Mouse (Mus musculus) frontal cortex, postnatal 25 days (tissue): ENCODE results near the gene Trrap.
"Not testable (repeated sequence)": the region's sequence is repeated elsewhere in the genome, so short reads cannot be mapped to it uniquely, and the experiment has no call there.

Source experiments
- DNase-seq, 2 experiments: peaks; one replicate each; pipeline ENCODE4 v3.0.0; 2022; ENCODE audit warnings: low spot score in 2 of 2

The Trrap gene

DNA sequence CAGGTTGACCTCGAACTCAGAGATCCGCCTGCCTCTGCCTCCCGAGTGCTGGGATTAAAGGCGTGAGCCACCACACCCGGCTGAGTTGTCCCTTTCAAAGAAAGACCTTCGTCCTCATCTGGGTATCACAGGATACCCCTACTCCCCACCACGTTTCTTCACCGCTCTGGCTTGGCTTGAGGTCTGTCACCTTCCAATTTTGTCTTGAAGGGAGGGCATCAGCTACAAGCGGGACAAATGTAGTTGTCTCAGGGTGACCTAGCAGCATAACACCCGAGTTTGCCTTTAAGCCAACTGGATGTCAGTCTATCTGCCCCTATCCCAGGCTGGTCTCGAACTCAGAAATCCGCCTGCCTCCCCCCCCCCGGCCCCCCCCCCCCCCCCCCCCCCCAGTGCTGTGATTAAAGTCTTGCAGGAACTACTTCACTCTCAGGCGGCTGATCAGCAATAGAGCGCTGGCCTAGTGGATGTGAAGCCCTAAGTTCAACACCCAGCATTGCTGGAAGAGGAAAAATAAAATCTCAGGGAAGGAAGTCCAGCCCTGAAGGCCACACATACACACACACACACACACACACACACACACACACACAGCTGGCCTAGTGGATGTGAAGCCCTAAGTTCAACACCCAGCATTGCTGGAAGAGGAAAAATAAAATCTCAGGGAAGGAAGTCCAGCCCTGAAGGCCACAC lies at the start of gene Trrap:
Trrap (plus strand) TSS at position 627 of the 693 bp plus-strand sequence.
- not testable (repeated sequence) for DNase-seq

DNA sequence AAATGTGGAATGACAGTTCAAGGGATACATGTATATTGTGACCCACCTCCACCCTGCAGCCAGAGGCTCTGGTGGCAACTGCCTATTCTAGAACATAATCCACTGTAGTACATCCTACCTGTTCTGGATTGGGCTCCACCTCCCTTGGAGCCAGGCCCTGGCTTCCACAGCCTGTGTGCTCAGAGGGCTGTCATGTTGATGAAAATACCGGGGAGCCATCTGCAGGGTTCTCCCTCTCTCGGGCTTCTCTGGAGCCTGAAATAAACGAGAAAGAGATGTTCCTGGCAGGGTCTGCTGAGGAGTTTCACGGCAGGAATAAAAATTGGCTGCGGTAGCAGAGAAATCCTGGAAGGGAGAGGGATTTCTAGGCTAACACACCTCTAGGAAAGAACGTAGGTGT lies 47.8 kb upstream of the Trrap start:
- DNase-seq, result peak; percentile 26 to 35

DNA sequence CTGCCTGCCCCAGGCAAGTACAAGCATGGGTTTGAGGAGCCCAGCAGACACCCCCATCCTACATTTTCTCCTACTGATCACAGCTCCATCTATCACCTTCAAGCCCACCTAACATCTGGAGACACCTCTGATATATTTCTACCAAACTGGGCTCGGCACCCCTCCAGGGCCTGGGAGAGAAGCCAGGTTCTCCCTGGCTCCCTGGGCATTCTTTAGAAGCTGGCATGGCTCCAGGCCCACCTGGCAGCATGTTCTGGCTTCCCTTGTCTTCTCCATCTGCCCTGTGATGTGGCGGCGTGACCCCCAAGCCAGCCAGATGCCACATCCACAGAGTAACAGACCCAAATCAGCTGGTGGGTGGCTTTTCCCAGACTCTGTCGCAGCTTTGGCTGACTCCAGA lies 47.3 kb upstream of the Trrap start:
- peak; percentile 32 to 36 for DNase-seq

GRCm38 (mm10) chr5:144724926-144725325 lies 42.6 kb upstream of the Trrap start:
- no peak for DNase-seq

DNA sequence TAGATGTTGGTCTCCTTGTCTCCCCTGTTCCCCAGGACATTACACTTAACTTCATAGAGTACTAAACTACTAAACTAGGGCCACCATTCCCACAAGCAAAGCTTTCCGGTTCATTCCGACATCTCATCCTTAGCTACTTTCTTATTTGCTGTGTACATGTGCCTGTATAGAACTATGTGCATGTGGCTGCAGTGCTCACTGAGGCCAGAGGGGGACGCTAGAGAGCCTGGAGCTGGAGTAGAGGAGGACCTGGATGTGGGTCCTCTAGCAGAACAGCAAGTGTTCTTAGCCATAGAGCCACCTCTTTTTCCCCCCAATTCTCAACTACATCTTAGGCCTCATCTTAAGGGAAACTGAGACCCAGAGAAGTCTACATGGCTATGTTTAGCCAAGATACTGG lies 42.0 kb upstream of the Trrap start:
- no peak for DNase-seq

- DNase-seq, result peak; percentile 74 to 84
Measured at GRCm38 (mm10) chr5:144727119-144727518, 40.4 kb upstream of the Trrap start.

DNA sequence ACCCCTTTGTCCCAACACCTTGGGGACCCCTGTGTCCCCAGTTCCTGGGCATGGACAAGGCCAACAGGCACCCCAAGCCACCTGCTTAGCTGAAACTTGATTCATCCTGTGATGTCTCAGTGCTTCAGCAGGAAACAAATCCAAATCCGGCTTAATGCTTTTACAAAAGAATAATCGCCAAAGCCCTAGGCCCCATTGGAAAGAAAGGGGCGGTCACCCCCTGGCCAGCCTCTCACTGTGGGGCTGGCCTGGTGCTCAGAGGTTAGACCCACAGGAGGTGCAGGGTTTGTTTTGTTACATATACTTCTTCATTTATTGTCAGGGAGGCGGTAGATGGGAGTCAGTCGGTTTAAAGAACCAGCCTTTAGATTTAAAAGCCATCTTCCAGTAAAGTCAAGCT lies 39.3 kb upstream of the Trrap start:
- DNase-seq, result no peak

DNA sequence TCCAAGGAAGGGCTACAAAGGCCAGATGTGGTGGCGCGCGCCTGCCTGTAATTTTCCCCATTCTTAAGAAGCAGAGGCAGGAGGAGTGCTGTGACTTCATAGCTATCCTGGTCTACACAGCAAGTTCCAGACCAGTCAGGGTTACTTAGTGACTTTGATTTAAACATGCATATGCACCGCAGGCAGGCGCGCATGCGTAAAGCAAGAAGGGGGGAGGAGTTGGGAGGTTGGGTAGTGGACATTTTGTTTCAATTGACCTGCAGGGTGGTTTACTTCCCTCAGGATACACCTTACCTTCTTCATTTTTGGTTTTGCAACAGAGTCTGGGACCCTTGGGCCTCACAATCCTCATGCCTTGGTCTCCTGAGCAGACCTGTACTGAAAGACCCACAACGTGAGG lies 38.3 kb upstream of the Trrap start:
- no peak for DNase-seq

DNA sequence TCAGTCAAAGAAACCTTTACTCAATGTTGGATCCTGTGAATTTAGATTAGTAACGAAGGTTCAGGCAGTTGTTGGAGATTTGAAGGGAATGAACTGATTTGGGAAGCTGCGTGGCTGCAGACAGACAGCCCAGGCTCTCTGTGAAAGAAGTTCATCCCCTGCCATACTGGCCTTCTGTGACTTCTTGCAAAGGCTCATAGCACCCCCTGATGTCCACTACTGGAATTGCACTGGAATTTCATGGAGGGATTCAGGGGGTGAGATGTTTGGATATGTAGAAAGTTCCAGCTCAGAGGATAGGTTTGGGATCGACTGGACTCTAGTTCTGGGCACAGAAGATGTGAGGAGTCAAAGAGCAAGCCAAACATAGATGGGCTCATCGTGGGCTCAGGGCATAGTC lies 33.6 kb upstream of the Trrap start:
- DNase-seq, result peak; percentile 57 to 84

GRCm38 (mm10) chr5:144734949-144735348 lies 32.6 kb upstream of the Trrap start:
- peak; percentile 75 to 76 for DNase-seq

- no peak for DNase-seq
Measured at GRCm38 (mm10) chr5:144737101-144737500, 30.4 kb upstream of the Trrap start.

GRCm38 (mm10) chr5:144752432-144752831 lies 15.1 kb upstream of the Trrap start:
- no peak for DNase-seq

DNA sequence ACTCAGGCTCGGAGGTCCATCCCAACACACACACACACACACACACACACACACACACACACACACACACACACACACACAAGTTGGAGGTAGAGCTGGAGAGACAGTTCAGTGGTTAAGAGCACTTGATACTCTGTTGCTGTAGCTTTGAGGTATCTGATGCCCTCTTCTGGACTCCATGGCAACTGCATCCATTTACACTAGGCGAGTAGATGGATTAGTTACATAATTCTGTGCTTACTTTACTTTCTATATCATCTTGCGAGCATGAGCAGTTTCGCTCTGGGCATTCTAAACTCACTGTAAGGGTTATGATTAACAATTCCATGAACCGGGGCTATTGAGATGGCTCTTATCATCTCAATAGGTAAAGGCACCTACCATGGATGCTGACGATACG lies 14.5 kb upstream of the Trrap start:
- DNase-seq, result peak; percentile 38 to 69

- DNase-seq, result no peak
Measured at GRCm38 (mm10) chr5:144755191-144755590, 12.3 kb upstream of the Trrap start.

DNA sequence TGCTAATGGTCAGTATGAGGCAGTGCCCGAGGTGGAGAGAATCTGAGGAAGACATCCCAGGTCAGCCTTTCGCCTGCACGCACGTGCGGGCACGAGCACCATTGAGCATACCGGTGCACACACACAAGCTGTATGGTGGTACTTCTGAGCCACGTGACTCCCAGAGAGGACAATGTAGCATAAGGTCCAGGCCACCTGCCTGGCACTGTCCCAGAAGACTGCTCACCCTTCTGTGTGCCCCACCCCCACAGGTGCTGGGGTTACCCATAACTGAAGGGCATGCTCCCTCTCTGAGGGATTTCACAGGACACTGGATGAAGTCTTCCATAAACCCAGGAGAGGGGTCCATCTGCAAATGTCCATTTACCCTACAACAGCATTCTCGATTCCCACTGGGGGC lies 10.1 kb upstream of the Trrap start:
- no peak for DNase-seq

GRCm38 (mm10) chr5:144758422-144758821 lies 9.1 kb upstream of the Trrap start:
- DNase-seq, result no peak

DNA sequence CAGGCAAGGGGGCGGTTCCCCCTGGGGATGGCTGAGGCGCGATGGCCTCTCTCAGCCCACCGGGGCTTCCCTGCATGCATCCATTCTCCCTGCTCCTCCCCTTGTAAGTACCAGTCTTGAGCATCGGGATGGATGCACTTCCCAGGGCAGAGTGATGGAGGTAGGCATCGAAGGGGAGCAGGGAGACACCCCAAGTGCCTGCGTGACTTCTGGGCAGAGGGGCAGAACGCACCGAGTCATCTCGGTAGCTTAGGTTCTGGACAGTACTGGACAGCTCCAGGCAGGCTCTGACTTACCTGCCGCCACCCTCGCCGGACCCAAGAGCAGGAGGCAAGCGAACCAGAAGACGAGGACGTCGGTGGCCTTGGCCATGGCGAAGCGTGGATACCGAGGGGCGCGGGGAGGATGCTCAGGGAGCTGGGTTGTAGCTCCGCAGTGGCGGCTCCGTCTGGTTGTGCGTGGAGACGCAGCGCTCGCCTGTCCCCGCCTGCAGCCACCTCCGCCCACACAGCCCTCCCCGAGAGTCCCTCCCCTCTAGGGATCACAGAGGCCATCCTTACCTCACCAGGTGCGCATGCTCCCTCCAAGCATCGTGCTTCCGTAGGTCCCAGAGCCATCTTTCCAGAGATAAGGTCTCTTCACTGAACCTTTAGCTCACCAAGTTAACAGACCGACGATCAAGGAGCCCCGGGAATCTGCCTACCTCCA lies 6.2 kb upstream of the Trrap start, which contains the start of gene Tmem130:
Tmem130 (minus strand) TSS at position 658 of the 708 bp plus-strand sequence.
- peak; percentile 66 to 73 for DNase-seq

GRCm38 (mm10) chr5:144766026-144766425 lies 1.5 kb upstream of the Trrap start:
- DNase-seq, result no peak

DNA sequence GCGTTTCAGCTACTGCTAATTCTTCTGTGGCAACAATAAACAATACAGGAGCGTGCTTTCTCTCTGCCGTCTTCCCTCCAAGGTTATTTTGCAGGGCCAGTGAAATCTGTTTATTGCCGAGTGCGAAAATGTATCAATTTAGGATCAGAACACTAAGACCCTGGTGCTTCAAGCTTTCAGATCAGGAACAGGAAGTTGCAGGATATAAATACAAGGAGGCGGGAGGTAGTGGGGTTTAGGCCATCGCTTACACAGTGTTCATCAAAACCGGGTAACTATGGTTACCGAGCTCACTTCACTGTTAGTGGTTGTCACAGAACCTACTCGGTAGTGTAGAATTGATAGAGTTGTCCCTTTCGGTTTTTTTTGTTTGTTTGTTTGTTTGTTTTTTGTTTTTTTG lies 886 bp upstream of the Trrap start:
- no peak for DNase-seq

DNA sequence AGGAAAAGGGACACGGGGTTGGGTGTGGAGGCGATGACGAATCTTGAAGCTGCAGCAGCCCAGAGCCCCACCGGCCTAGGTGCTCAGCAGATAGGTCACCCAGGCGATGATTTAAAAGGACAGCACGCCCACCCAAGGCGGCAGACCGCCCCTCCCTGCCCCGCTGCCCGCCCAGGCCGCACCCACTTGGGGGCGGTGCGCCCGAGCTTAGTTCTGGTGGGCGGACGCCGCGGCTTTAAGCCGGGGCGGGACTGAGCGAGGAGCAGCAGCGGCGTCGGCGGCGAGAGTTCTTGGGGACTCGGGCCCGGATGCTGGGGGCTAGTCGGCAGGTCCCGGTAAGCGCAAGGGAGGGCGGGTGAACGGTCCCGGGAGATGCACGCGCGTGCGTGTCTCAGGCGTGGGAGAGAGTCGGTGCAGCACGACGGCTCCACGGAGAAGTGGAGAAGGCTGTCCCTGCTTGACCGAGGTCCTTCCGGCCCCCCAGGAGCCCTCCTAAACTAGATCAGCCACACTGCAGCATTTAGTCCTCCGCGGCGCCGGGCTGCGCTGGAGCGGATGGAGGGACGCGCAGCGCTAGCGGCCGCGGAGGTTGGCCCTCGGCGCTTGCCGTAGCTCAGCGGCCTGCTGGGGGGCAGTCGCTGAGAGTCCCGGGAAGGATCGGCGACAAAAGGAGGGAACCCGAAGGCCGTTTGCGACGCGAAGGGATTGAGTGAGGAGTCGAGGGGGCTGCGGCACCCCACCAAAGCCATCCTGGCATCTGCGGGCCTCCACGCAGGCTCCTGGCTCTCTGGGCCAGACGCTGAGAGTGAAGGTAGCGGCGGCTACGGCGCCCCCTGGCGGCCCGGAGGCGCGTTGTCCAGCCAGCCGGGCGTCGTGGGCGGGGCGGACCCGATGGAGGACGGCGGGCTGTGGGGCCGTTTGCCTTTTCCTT lies 644 bp downstream of the Trrap start:
- DNase-seq, result peak; percentile 77 to 85

DNA sequence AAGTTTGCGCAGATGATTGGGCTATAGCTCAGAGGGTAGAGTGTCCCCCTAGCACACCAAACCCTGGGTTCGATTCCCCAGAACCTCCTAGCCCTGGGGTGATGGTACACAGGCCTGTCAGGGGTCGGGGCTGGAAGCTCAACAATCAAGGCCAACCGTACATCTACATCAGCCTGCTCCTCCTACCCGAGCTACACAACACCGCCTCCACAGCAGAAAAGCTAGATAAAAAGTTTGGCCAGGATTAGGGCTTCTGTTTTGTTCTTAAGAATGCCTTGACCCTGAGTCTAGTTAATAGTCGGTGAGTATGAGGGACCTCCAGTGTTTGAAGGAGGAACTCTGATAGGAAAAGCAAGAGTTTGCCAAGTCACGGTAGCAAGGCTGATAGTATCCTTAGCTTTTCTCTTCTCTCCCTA lies 1.5 kb downstream of the Trrap start:
- DNase-seq, result no peak

GRCm38 (mm10) chr5:144773231-144773630 lies 5.7 kb downstream of the Trrap start:
- no peak for DNase-seq
